Mouse (Mus musculus): Measurements from ENCODE around the gene Ak3. TPM values are rescaled to one million over a fixed set of nuclear protein-coding genes. Genes with fewer than 3 reads are reported as not detected.
A peak's percentile ranks its signal among the peaks of the same experiment; 100 is the strongest.
"Not testable (repeated sequence)": the region's sequence is repeated elsewhere in the genome, so short reads cannot be mapped to it uniquely, and the experiment has no call there.

Ak3 gene
- polyA plus RNA-seq, 1 experiment: 155 TPM

DNA sequence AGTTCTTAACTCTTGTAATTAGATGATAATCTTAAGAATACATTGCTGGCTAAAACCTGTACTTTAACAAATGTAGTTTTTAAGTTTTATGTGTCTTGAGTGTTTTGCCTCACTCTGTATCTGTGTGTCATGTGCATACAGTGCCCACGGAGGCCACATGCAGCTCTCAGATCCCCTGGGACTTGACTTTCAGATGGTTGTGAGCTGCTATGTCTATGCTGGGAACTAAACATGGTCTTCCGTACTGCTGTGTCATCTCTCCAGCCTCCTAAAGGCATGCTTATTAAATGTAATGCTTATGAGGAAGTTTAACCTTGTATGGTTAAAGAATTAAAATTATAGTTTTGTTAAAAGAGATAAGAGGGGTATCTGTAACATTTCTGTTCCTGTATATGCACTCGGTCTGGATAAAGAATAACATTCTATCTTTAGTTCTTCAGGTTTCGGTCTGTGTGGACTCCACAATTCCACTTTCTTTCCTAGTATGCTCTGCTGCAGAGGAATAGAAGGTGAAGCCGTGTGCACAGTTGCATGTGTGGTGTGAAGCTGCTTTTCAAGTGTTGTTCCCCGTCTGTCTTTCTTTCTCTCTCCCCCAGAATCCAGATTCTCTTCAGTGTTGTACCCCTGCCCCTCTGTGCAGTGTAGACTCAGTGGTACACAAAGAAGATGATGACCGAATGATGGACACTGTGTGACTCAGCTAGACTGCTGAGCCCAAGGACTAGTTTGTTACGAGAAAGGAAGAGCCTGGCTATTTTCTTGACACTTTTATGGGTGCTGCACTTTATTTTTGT, 32.2 kb downstream of the Ak3 start:
- TF ChIP-seq CTCF (conservative IDR thresholded peaks at IDR 0.05; ENCODE audit: insufficient read depth, insufficient read length, low read depth, low read length) (no peak), POLR2A (IDR thresholded peaks at IDR 0.05; ENCODE audit: low read depth, low read length) (no peak)
- Histone ChIP-seq H3K4me3 (ENCODE audit: insufficient read depth, low read depth, low read length) (no peak overlapping the region), H3K36me3 (ENCODE audit: control insufficient read depth, insufficient read depth, low read length) (peaks cover 4% of the 10 kb centered on the region; the same call in 1 of the 2 replicates), H3K4me1 (ENCODE audit: control insufficient read depth, insufficient read depth, low read length) (peaks cover 10% of the 10 kb centered on the region; the same call in 1 of the 2 replicates), H3K27ac (ENCODE audit: insufficient read depth, low read depth, low read length) (peak overlapping the region; percentile 63; the same call in 1 of the 2 replicates), H3K27me3 (replicated peaks; ENCODE audit: control insufficient read depth, insufficient read depth, low read length) (no peaks in the 10 kb centered on the region)
- DNase-seq: no peak
- 73% methylated on average over 8 of the region's 8 CpGs for WGBS

DNA sequence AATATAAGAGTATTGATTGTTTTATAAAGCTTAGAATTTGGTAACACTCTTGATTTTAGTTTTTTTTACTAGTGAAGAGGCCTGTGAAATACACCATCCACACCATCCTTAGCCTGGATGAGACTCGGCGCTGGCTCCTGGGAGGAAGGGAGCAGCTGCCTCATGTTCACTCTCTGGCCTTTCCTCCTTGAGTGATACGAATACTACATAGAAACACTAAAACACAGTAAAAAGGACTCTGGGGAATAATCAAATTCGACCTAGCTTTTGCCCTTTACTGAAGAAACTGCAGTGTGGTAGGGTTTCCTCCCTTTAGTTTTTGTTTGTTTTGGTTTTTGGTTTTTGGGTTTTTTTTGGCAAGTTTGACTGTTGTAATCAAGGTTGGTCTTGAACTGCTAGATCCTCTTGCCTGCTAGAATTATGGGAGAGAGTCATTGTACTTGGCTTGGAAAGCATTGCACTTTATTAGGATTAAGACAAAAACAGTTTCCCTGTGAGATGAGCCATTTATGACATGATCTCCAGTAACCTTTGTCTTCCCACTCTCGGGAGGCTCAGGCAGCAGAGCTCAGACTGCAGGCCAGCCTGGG, 33.2 kb downstream of the Ak3 start:
- Histone ChIP-seq H3K4me1 (ENCODE audit: control insufficient read depth, insufficient read depth, low read length) (peaks cover 10% of the 10 kb centered on the region; the same call in 1 of the 2 replicates), H3K27me3 (replicated peaks; ENCODE audit: control insufficient read depth, insufficient read depth, low read length) (no peaks in the 10 kb centered on the region), H3K4me3 (ENCODE audit: insufficient read depth, low read depth, low read length) (no peak overlapping the region), H3K36me3 (ENCODE audit: control insufficient read depth, insufficient read depth, low read length) (peaks cover 4% of the 10 kb centered on the region; the same call in 1 of the 2 replicates), H3K27ac (ENCODE audit: insufficient read depth, low read depth, low read length) (no peak overlapping the region)
- DNase-seq: peak; percentile 63
- 68% methylated on average over 5 of the region's 5 CpGs for WGBS
- TF ChIP-seq CTCF (conservative IDR thresholded peaks at IDR 0.05; ENCODE audit: insufficient read depth, insufficient read length, low read depth, low read length) (no peak), POLR2A (IDR thresholded peaks at IDR 0.05; ENCODE audit: low read depth, low read length) (no peak)

DNA sequence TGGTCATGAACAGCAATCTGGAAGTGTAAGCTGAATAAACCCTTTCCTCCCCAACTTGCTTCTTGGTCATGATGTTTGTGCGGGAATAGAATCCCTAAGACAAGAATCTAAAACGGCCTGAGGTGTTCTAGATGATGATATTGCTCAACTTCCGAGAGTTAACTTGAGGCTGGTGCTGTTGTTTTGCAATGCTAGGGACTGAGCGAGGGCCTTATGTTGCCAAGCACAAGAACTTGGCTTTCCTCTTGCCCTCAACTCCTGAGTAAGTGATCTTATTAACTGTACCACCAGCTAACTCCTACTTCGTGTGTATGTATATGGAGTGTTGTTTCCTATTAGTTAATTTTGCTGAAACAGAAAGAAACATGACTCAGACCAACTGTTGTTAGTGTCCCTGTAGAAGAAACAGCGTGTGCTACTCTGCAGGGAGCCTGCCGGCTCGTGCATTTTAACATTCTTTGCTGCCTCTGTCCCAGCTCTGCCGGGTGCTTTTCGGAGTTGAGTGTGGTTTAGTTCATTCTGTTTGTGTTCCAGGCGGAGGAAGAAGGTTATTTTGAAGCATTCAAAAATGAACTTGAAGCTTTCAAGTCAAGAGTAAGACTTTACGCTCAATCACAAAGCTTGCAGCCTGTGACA, 36.3 kb downstream of the Ak3 start:
- H3K27ac ChIP-seq (ENCODE audit: insufficient read depth, low read depth, low read length): no peak overlapping the region
- no peak for DNase-seq
- TF ChIP-seq POLR2A (IDR thresholded peaks at IDR 0.05; ENCODE audit: low read depth, low read length): no peak
- 92% methylated on average over 12 of the region's 12 CpGs for WGBS
- H3K36me3 ChIP-seq (ENCODE audit: control insufficient read depth, insufficient read depth, low read length): peaks cover 3% of the 10 kb centered on the region; the same call in 1 of the 2 replicates
- no peaks in the 10 kb centered on the region for H3K27me3 ChIP-seq (replicated peaks; ENCODE audit: control insufficient read depth, insufficient read depth, low read length)
- no peak overlapping the region for H3K4me3 ChIP-seq (ENCODE audit: insufficient read depth, low read depth, low read length)
- peaks cover 7% of the 10 kb centered on the region; the same call in 1 of the 2 replicates for H3K4me1 ChIP-seq (ENCODE audit: control insufficient read depth, insufficient read depth, low read length)

DNA sequence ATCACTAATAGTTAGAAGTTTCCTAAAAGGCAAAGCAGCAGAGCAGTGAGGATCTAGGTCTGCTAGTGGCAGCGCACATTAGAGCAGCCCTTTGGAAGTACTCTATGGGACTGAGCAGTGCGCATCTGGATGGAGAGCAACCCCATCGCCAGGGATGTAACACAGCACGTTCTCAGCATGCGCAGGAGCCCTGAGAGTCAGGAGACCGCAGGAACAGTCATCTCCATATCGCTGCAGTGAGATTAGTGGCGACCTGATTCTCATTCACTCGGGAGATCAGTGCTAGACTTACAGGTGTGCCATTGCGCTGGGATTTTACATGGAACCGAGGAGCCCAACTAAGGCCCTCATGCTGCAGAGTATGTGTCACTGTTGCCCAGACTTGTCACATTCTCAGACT, 38.7 kb downstream of the Ak3 start:
- TF ChIP-seq CTCF (conservative IDR thresholded peaks at IDR 0.05; ENCODE audit: insufficient read depth, insufficient read length, low read depth, low read length): no peak
- no peak for TF ChIP-seq POLR2A (IDR thresholded peaks at IDR 0.05; ENCODE audit: low read depth, low read length)
- Histone ChIP-seq H3K4me1 (ENCODE audit: control insufficient read depth, insufficient read depth, low read length) (0 out of 2 replicates have a peak, but pooled peaks cover 3% of the 10 kb centered on the region), H3K4me3 (ENCODE audit: insufficient read depth, low read depth, low read length) (no peak overlapping the region), H3K27ac (ENCODE audit: insufficient read depth, low read depth, low read length) (no peak overlapping the region), H3K27me3 (replicated peaks; ENCODE audit: control insufficient read depth, insufficient read depth, low read length) (no peaks in the 10 kb centered on the region), H3K36me3 (ENCODE audit: control insufficient read depth, insufficient read depth, low read length) (peaks cover 3% of the 10 kb centered on the region; the same call in 1 of the 2 replicates)
- DNase-seq: no peak
- WGBS: 97% methylated on average over 11 of the region's 11 CpGs

DNA sequence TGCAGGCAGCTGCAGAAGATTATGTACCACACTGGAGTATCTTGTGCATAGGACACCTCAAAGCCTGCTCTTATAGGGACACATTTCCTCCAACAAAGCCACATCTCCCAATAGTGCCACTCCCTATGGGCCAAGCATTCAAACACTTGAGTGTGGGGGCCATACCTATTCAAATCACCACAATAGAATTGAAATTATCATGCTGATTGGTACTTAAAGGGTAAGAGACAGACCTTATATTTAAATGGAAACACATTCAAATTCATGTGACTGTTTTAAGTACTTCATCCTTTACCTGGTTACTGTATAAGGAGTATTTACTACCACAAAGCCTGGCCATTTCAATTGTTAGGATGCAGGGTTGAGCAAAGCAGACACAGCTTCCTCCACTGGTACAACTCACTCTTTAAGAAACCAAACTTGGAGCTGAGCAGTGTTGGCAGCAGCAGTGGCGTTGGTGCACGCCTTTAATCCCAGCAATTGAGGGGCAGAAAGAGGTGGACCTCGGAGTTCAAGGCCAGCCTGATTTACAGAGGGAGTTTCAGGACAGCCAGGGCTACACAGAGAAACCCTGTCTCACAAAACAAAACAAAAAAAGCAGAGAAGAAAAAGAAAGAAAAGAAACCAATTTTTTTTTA, 39.6 kb downstream of the Ak3 start:
- Histone ChIP-seq H3K27me3 (replicated peaks; ENCODE audit: control insufficient read depth, insufficient read depth, low read length) (no peaks in the 10 kb centered on the region), H3K4me3 (ENCODE audit: insufficient read depth, low read depth, low read length) (no peak overlapping the region), H3K36me3 (ENCODE audit: control insufficient read depth, insufficient read depth, low read length) (0 out of 2 replicates have a peak, but pooled peaks cover 3% of the 10 kb centered on the region), H3K4me1 (ENCODE audit: control insufficient read depth, insufficient read depth, low read length) (0 out of 2 replicates have a peak, but pooled peaks cover 3% of the 10 kb centered on the region), H3K27ac (ENCODE audit: insufficient read depth, low read depth, low read length) (no peak overlapping the region)
- TF ChIP-seq POLR2A (IDR thresholded peaks at IDR 0.05; ENCODE audit: low read depth, low read length) (no peak), CTCF (conservative IDR thresholded peaks at IDR 0.05; ENCODE audit: insufficient read depth, insufficient read length, low read depth, low read length) (no peak)
- 84% methylated on average over 3 of the region's 3 CpGs for WGBS
- DNase-seq: no peak

DNA sequence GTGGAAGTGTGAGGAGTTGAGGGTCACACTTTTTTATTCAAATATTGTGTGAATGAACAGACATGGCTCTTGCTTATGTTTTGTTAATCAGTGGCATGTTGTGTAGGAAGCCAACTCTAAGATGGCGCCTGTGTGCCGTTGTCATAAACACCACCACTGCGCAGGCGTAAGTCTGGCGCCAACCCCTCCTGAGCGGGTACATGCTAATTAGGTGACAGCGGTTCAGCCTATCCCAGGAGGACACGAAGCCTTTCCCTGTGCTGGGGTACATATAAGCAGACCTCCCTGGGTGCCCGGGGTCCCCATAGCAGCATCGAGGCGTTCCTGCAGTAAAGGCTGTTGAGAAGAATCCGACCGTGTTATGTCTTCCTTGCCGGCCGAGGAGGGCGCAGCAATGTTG, 47.4 kb downstream of the Ak3 start:
- WGBS: 98% methylated on average over 16 of the region's 16 CpGs
- H3K36me3 ChIP-seq (ENCODE audit: control insufficient read depth, insufficient read depth, low read length); H3K27ac ChIP-seq (ENCODE audit: insufficient read depth, low read depth, low read length); H3K27me3 ChIP-seq (replicated peaks; ENCODE audit: control insufficient read depth, insufficient read depth, low read length); DNase-seq; H3K4me3 ChIP-seq (ENCODE audit: insufficient read depth, low read depth, low read length); H3K4me1 ChIP-seq (ENCODE audit: control insufficient read depth, insufficient read depth, low read length): not testable (repeated sequence)

All from kidney, adult 2 months (tissue).